Mouse (Mus musculus) liver, embryonic 14.5 days (tissue): Measurements from ENCODE around the gene Tbck. TPM values are rescaled to one million over a fixed set of nuclear protein-coding genes. Genes with fewer than 3 reads are reported as not detected.

ENCODE experiments used
- ATAC-seq: fragments of 200-750 bp; cut with Nextera tagmentation; 2 replicates; pipeline ENCODE4 v1.8.0; 2017; ENCODE audit warnings: moderate number of reproducible peaks, mild to moderate bottlenecking, moderate library complexity; ENCODE audit not compliant: insufficient read depth
- DNase-seq, 3 experiments: peaks; one replicate each; pipeline ENCODE4 v3.0.0-alpha.2; 2012 to 2013; ENCODE audit warnings: low read depth in 3 of 3, low spot score in 3 of 3
- H3K27ac ChIP-seq: fragments of 300-500 bp; sonication (generic); 2 replicates; pipeline ENCODE4 v1.5.1; 2014; ENCODE audit warnings: moderate library complexity, mild to moderate bottlenecking, control low read depth, inconsistent platforms
- H3K27me3 ChIP-seq: fragments of 300-500 bp; sonication (generic); 2 replicates; pipeline ENCODE4 v1.6.1; 2014; ENCODE audit warnings: mild to moderate bottlenecking, low read length, moderate library complexity; ENCODE audit not compliant: control insufficient read depth, insufficient read depth
- H3K36me3 ChIP-seq: fragments of 300-500 bp; sonication (generic); replicated peaks from 2 replicates; pipeline ENCODE4 v1.6.1; 2014; ENCODE audit warnings: low read depth; ENCODE audit not compliant: control insufficient read depth, insufficient read depth
- H3K4me1 ChIP-seq, 2 experiments: fragments of 200-500 bp in 1 of 2; fragments of 300-500 bp in 1 of 2; sonication (generic) in 1 of 2; replicated peaks; 2 replicates each; pipeline ENCODE4 v1.6.1; 2012 to 2014; ENCODE audit warnings: antibody characterized with exemption in 1 of 2, inconsistent platforms in 1 of 2, low read length in 1 of 2; ENCODE audit not compliant: control insufficient read depth in 2 of 2, insufficient read depth in 2 of 2
- H3K4me2 ChIP-seq: fragments of 300-500 bp; sonication (generic); 2 replicates; pipeline ENCODE4 v1.6.1; 2014; ENCODE audit warnings: low read depth, mild to moderate bottlenecking, control low read depth, moderate library complexity
- H3K4me3 ChIP-seq, 2 experiments: fragments of 200-500 bp in 1 of 2; fragments of 300-500 bp in 1 of 2; sonication (generic) in 1 of 2; 2 replicates each; pipeline ENCODE4 v1.5.1; 2012 to 2014; ENCODE audit warnings: low read depth in 2 of 2, low read length in 2 of 2, mild to moderate bottlenecking in 2 of 2, control low read depth in 1 of 2, inconsistent platforms in 1 of 2, moderate library complexity in 1 of 2; ENCODE audit not compliant: insufficient read depth in 1 of 2
- H3K9ac ChIP-seq: fragments of 300-500 bp; sonication (generic); replicated peaks from 2 replicates; pipeline ENCODE4 v1.6.1; 2014; ENCODE audit warnings: mild to moderate bottlenecking, control low read depth, moderate library complexity
- H3K9me3 ChIP-seq: fragments of 300-500 bp; sonication (generic); 2 replicates; pipeline ENCODE4 v1.6.1; 2016; ENCODE audit warnings: low read length, mixed read lengths; ENCODE audit not compliant: control insufficient read depth
- CTCF ChIP-seq: IDR thresholded peaks from 2 replicates; pipeline ENCODE4 v1.5.1; 2016; ENCODE audit warnings: antibody characterized with exemption, low read depth, control low read depth
- EP300 ChIP-seq: IDR thresholded peaks from 2 replicates; pipeline ENCODE4 v1.6.1; 2016; ENCODE audit warnings: antibody characterized with exemption, low read depth
- WGBS: fragments of 180-500 bp; shearing (Covaris S2); extraction: QIAGEN DNeasy Blood & Tissue Kit; methylation state at CpG from one replicate; pipeline ENCODE4 v1.1.7; 2014; ENCODE audit not compliant: insufficient replicate concordance; 5-methylcytosine and 5-hydroxymethylcytosine counted together
- polyA plus RNA-seq, 2 experiments: library from polyadenylated mRNA; depleted of rRNA in 1 of 2; stranded (reverse) in 1 of 2; unstranded in 1 of 2; fragments of >200 nt; fragmentation: Nextera tagmentation in 1 of 2; extraction: Ambion mirVana in 1 of 2; gene quantifications; 2 replicates each; pipeline versions ENCODE4 v1.2.1 to v1.2.3; 2012 to 2014

Gene Tbck
- polyA plus RNA-seq, 2 experiments: 0.92 to 2.3 TPM

GRCm38 (mm10) chr3:132858849-132859248, 174.9 kb downstream of the Tbck start:
- no peak for DNase-seq
- H3K4me3 ChIP-seq: no peak overlapping the region
- TF ChIP-seq CTCF (no peak), EP300 (no peak)
- no peaks in the 10 kb centered on the region for H3K36me3 ChIP-seq
- H3K4me2 ChIP-seq: no peak overlapping the region
- H3K9me3 ChIP-seq: no peaks in the 10 kb centered on the region
- H3K27ac ChIP-seq: no peak overlapping the region
- H3K4me1 ChIP-seq: peaks cover 0 to 6% of the 10 kb centered on the region in 2 experiments; a peak in 1 of 4 replicates
- WGBS: 25% methylated on average over 11 of the region's 11 CpGs
- no peak for ATAC-seq
- H3K27me3 ChIP-seq: no peaks in the 10 kb centered on the region
- no peak overlapping the region for H3K9ac ChIP-seq

GRCm38 (mm10) chr3:132859573-132859972, 175.6 kb downstream of the Tbck start:
- no peaks in the 10 kb centered on the region for H3K9me3 ChIP-seq
- WGBS: 39% methylated on average over 7 of the region's 7 CpGs
- H3K27me3 ChIP-seq: no peaks in the 10 kb centered on the region
- no peak for ATAC-seq
- no peak overlapping the region for H3K4me3 ChIP-seq
- no peaks in the 10 kb centered on the region for H3K36me3 ChIP-seq
- H3K4me1 ChIP-seq: peaks cover 0 to 6% of the 10 kb centered on the region in 2 experiments; a peak in 1 of 4 replicates
- H3K4me2 ChIP-seq: no peak overlapping the region
- no peak overlapping the region for H3K9ac ChIP-seq
- no peak overlapping the region for H3K27ac ChIP-seq
- TF ChIP-seq CTCF (no peak), EP300 (no peak)
- no peak for DNase-seq

- H3K9ac ChIP-seq: no peak overlapping the region
- peaks cover 0 to 8% of the 10 kb centered on the region in 2 experiments; a peak in 1 of 4 replicates for H3K4me1 ChIP-seq
- no peak for DNase-seq
- H3K4me3 ChIP-seq: no peak overlapping the region
- no peaks in the 10 kb centered on the region for H3K27me3 ChIP-seq
- no peak overlapping the region for H3K4me2 ChIP-seq
- ATAC-seq: no peak
- 63% methylated on average over 8 of the region's 8 CpGs for WGBS
- no peaks in the 10 kb centered on the region for H3K9me3 ChIP-seq
- TF ChIP-seq EP300: no peak
- H3K27ac ChIP-seq: no peak overlapping the region
- H3K36me3 ChIP-seq: no peaks in the 10 kb centered on the region
Measured at GRCm38 (mm10) chr3:132860796-132861195, 176.9 kb downstream of the Tbck start.

- ATAC-seq (no peak), DNase-seq (no peak)
- no peaks in the 10 kb centered on the region for H3K9me3 ChIP-seq
- TF ChIP-seq EP300: no peak
- TF ChIP-seq CTCF: no peak
- no peak overlapping the region for H3K4me3 ChIP-seq
- H3K9ac ChIP-seq: no peak overlapping the region
- no peak overlapping the region for H3K27ac ChIP-seq
- H3K36me3 ChIP-seq: no peaks in the 10 kb centered on the region
- peaks cover 0 to 8% of the 10 kb centered on the region in 2 experiments; a peak in 1 of 4 replicates for H3K4me1 ChIP-seq
- no peak overlapping the region for H3K4me2 ChIP-seq
- H3K27me3 ChIP-seq: no peaks in the 10 kb centered on the region
- 60% methylated on average over 13 of the region's 13 CpGs for WGBS
Measured at GRCm38 (mm10) chr3:132863843-132864242, 179.9 kb downstream of the Tbck start.

GRCm38 (mm10) chr3:132864329-132864919, 180.5 kb downstream of the Tbck start:
- no peaks in the 10 kb centered on the region for H3K36me3 ChIP-seq
- no peak overlapping the region for H3K4me2 ChIP-seq
- no peak for DNase-seq
- ATAC-seq: no peak
- peaks cover 0 to 8% of the 10 kb centered on the region in 2 experiments; a peak in 1 of 4 replicates for H3K4me1 ChIP-seq
- no peak overlapping the region for H3K9ac ChIP-seq
- no peaks in the 10 kb centered on the region for H3K27me3 ChIP-seq
- TF ChIP-seq EP300 (no peak), CTCF (no peak)
- no peaks in the 10 kb centered on the region for H3K9me3 ChIP-seq
- H3K27ac ChIP-seq: no peak overlapping the region
- no peak overlapping the region for H3K4me3 ChIP-seq
- WGBS: 52% methylated on average over 14 of the region's 14 CpGs
